Mouse (Mus musculus) olfactory bulb, adult 2 months (tissue): ENCODE data around the gene Iqsec1. TPM values are rescaled to one million over a fixed set of nuclear protein-coding genes. Genes with fewer than 3 reads are reported as not detected.

Experiments used
- H3K27ac ChIP-seq: fragments of 200-500 bp; 2 replicates; pipeline ENCODE4 v1.5.1; 2012; ENCODE audit warnings: low read depth, low read length; ENCODE audit not compliant: insufficient read depth
- H3K4me1 ChIP-seq: fragments of 200-500 bp; 2 replicates; pipeline ENCODE4 v1.6.1; 2012; ENCODE audit warnings: low read length; ENCODE audit not compliant: control insufficient read depth, insufficient read depth
- H3K4me3 ChIP-seq: fragments of 200-500 bp; 2 replicates; pipeline ENCODE4 v1.5.1; 2012; ENCODE audit warnings: mild to moderate bottlenecking, low read depth, low read length, moderate library complexity; ENCODE audit not compliant: insufficient read depth
- CTCF ChIP-seq: fragments of 200-500 bp; IDR thresholded peaks from 2 replicates; pipeline ENCODE4 v1.5.1; 2012; ENCODE audit warnings: low read depth, mild to moderate bottlenecking, low read length, moderate library complexity; ENCODE audit not compliant: insufficient read depth
- POLR2A ChIP-seq: fragments of 200-500 bp; IDR thresholded peaks from 2 replicates; pipeline ENCODE4 v1.6.1; 2012; ENCODE audit warnings: mild to moderate bottlenecking, low read depth, low read length, moderate library complexity; ENCODE audit not compliant: insufficient read depth
- WGBS: fragments of 180-500 bp; shearing (Covaris S2); methylation state at CpG from one replicate; pipeline ENCODE4 v1.1.7; 2018; 5-methylcytosine and 5-hydroxymethylcytosine counted together
- polyA plus RNA-seq: library from polyadenylated mRNA; stranded (reverse); fragments of >200 nt; gene quantifications from 2 replicates; pipeline ENCODE4 v1.2.4, GENCODE M21; 2012; ENCODE audit warnings: low replicate concordance; ENCODE audit not compliant: missing spikeins, insufficient read depth, insufficient read length

Iqsec1 gene
- polyA plus RNA-seq, 1 experiment = not detected

GRCm38 (mm10) chr6:90847523-90847922 is 141.0 kb downstream of the Iqsec1 start:
- no peak for TF ChIP-seq POLR2A
- no peak for TF ChIP-seq CTCF

GRCm38 (mm10) chr6:90839972-90840371 is 148.5 kb downstream of the Iqsec1 start:
- WGBS = 100% methylated on average over 2 of the region's 2 CpGs
- Histone ChIP-seq H3K4me3 (no peak overlapping the region), H3K27ac (no peak overlapping the region), H3K4me1 (no peaks in the 10 kb centered on the region)
- no peak for TF ChIP-seq POLR2A
- TF ChIP-seq CTCF = no peak

More at GRCm38 (mm10) chr6:90847523-90847922, 141.0 kb downstream of the Iqsec1 start:
- WGBS = 90% methylated on average over 2 of the region's 2 CpGs
- peaks cover 2% of the 10 kb centered on the region; the same call in 1 of the 2 replicates for H3K4me1 ChIP-seq
- H3K27ac ChIP-seq = no peak overlapping the region
- no peak overlapping the region for H3K4me3 ChIP-seq

- Histone ChIP-seq H3K4me1 (no peaks in the 10 kb centered on the region), H3K4me3 (no peak overlapping the region), H3K27ac (no peak overlapping the region)
- WGBS = 80% methylated on average over 2 of the region's 2 CpGs
- TF ChIP-seq CTCF (no peak), POLR2A (no peak)
These were observed 151.7 kb downstream of the Iqsec1 start for GRCm38 (mm10) chr6:90836749-90837148.

- TF ChIP-seq CTCF (no peak), POLR2A (no peak)
- Histone ChIP-seq H3K4me1 (no peaks in the 10 kb centered on the region), H3K27ac (no peak overlapping the region), H3K4me3 (no peak overlapping the region)
- whole genome bisulfite sequencing = 84% methylated on average over 6 of the region's 6 CpGs
These were observed 158.9 kb downstream of the Iqsec1 start for GRCm38 (mm10) chr6:90829536-90829935.

GRCm38 (mm10) chr6:90825063-90825462 is 163.4 kb downstream of the Iqsec1 start:
- 89% methylated on average over 2 of the region's 2 CpGs for WGBS

GRCm38 (mm10) chr6:90823322-90823721 is 165.2 kb downstream of the Iqsec1 start:
- Histone ChIP-seq H3K4me3 (no peak overlapping the region), H3K27ac (no peak overlapping the region), H3K4me1 (peaks cover 8% of the 10 kb centered on the region)
- WGBS = 56% methylated on average over 4 of the region's 4 CpGs
- TF ChIP-seq POLR2A (no peak), CTCF (no peak)

More at GRCm38 (mm10) chr6:90825063-90825462, 163.4 kb downstream of the Iqsec1 start:
- Histone ChIP-seq H3K27ac (no peak overlapping the region), H3K4me3 (no peak overlapping the region), H3K4me1 (peaks cover 8% of the 10 kb centered on the region)
- TF ChIP-seq POLR2A (no peak), CTCF (no peak)

- Histone ChIP-seq H3K4me1 (peaks cover 8% of the 10 kb centered on the region), H3K27ac (0 out of 2 replicates have a peak overlapping the region, but pooled peaks have one; percentile 4), H3K4me3 (no peak overlapping the region)
- WGBS = 30% methylated on average over 4 of the region's 4 CpGs
- TF ChIP-seq POLR2A (no peak), CTCF (no peak)
These were observed 166.4 kb downstream of the Iqsec1 start for GRCm38 (mm10) chr6:90821916-90822602.

- no peak for TF ChIP-seq POLR2A
- TF ChIP-seq CTCF = no peak
- H3K4me3 ChIP-seq = no peak overlapping the region
- 68% methylated on average over 2 of the region's 2 CpGs for WGBS
- H3K27ac ChIP-seq = no peak overlapping the region
- peaks cover 8% of the 10 kb centered on the region for H3K4me1 ChIP-seq
These were observed 168.6 kb downstream of the Iqsec1 start for GRCm38 (mm10) chr6:90819880-90820279.

GRCm38 (mm10) chr6:90818956-90819355 is 169.5 kb downstream of the Iqsec1 start:
- peaks cover 8% of the 10 kb centered on the region for H3K4me1 ChIP-seq
- H3K4me3 ChIP-seq = no peak overlapping the region
- no peak overlapping the region for H3K27ac ChIP-seq
- TF ChIP-seq CTCF = no peak
- no peak for TF ChIP-seq POLR2A
- 0% methylated on average over 4 of the region's 4 CpGs for WGBS
